Mouse (Mus musculus) layer of hippocampus, postnatal 10 days (tissue): ENCODE data around the gene Slc9b1. TPM values are rescaled to one million over a fixed set of nuclear protein-coding genes. Genes with fewer than 3 reads are reported as not detected.

Experiments used
- DNase-seq, 2 experiments: peaks; one replicate each; pipeline ENCODE4 v3.0.0; 2021; ENCODE audit warnings: low spot score in 2 of 2
- long read RNA-seq: library from polyadenylated mRNA; stranded (forward); transcript quantifications from one replicate; pipeline ENCODE4 v2.0.0, GENCODE M21; 2023
- total RNA-seq, 2 experiments: library from RNA; stranded (reverse); gene quantifications; 2 replicates each; pipeline ENCODE4 v1.2.3; 2021

The Slc9b1 gene
- 1 to 10 TPM in 1 of 2 experiments, under 1 TPM in 1; 0.57 to 1.2 TPM for total RNA-seq
- long read RNA-seq, partial matches to known transcripts: 0 of 1 reads
- long read RNA-seq, other reads (novel, unspliced or antisense): 1 of 1 reads

- no peak for DNase-seq
Measured at GRCm38 (mm10) chr3:135347739-135348264, at the start of gene Slc9b1. Gene Slc9b1, plus strand, starts transcription at chr3:135348029.

- no peak for DNase-seq
Measured at GRCm38 (mm10) chr3:135298560-135298959, 49.3 kb upstream of the Slc9b1 start.

GRCm38 (mm10) chr3:135300081-135300480 is 47.7 kb upstream of the Slc9b1 start:
- no peak for DNase-seq

- no peak for DNase-seq
Measured at GRCm38 (mm10) chr3:135304060-135304459, 43.8 kb upstream of the Slc9b1 start.

GRCm38 (mm10) chr3:135304566-135304965 is 43.3 kb upstream of the Slc9b1 start:
- DNase-seq: no peak

GRCm38 (mm10) chr3:135307411-135308259 is 40.2 kb upstream of the Slc9b1 start, which contains the start of gene Slc9b2:
Gene Slc9b2, plus strand, starts transcription at chr3:135307700.
- DNase-seq: peak in 1 of 2 experiments; percentile 23

- DNase-seq: no peak
Measured at GRCm38 (mm10) chr3:135312916-135313491, 34.8 kb upstream of the Slc9b1 start.

- DNase-seq: no peak
Measured at GRCm38 (mm10) chr3:135313727-135314126, 34.1 kb upstream of the Slc9b1 start.

- DNase-seq: no peak
Measured at GRCm38 (mm10) chr3:135314811-135315210, 33.0 kb upstream of the Slc9b1 start.

- DNase-seq: no peak
Measured at GRCm38 (mm10) chr3:135315720-135316425, 32.0 kb upstream of the Slc9b1 start.

GRCm38 (mm10) chr3:135318331-135318730 is 29.5 kb upstream of the Slc9b1 start:
- DNase-seq: no peak

- DNase-seq: peak; percentile 16 to 27
Measured at GRCm38 (mm10) chr3:135324354-135324753, 23.5 kb upstream of the Slc9b1 start.

GRCm38 (mm10) chr3:135327176-135327575 is 20.7 kb upstream of the Slc9b1 start:
- DNase-seq: no peak

- no peak for DNase-seq
Measured at GRCm38 (mm10) chr3:135327601-135328000, 20.2 kb upstream of the Slc9b1 start.

GRCm38 (mm10) chr3:135328560-135328959 is 19.3 kb upstream of the Slc9b1 start:
- DNase-seq: peak; percentile 44 to 50

GRCm38 (mm10) chr3:135332691-135333090 is 15.1 kb upstream of the Slc9b1 start:
- DNase-seq: no peak

- no peak for DNase-seq
Measured at GRCm38 (mm10) chr3:135333763-135334162, 14.1 kb upstream of the Slc9b1 start.

- DNase-seq: peak; percentile 8 to 16
Measured at GRCm38 (mm10) chr3:135349022-135349421, 1.2 kb downstream of the Slc9b1 start.

- DNase-seq: no peak
Measured at GRCm38 (mm10) chr3:135351857-135352256, 4.0 kb downstream of the Slc9b1 start.

GRCm38 (mm10) chr3:135357394-135357793 is 9.6 kb downstream of the Slc9b1 start:
- no peak for DNase-seq

- DNase-seq: no peak
Measured at GRCm38 (mm10) chr3:135375836-135376235, 28.0 kb downstream of the Slc9b1 start.
